Mouse (Mus musculus) kidney, postnatal 0 days (tissue): ENCODE results near the gene Tcte2. TPM values are rescaled to one million over a fixed set of nuclear protein-coding genes. Genes with fewer than 3 reads are reported as not detected.

Experiments used
- ATAC-seq: fragments of 200-750 bp; cut with Nextera tagmentation; replicated peaks from 2 replicates; pipeline ENCODE4 v1.8.0; 2017; ENCODE audit warnings: low read depth, moderate number of reproducible peaks, moderate TSS enrichment, moderate library complexity; ENCODE audit not compliant: low FRiP score
- DNase-seq: peaks from one replicate; pipeline ENCODE4 v3.0.0-alpha.2; 2016; ENCODE audit warnings: low spot score
- H3K27ac ChIP-seq: fragments of 300-500 bp; sonication (generic); 2 replicates; pipeline ENCODE4 v1.5.1; 2014; ENCODE audit warnings: mild to moderate bottlenecking
- H3K27me3 ChIP-seq: fragments of 300-500 bp; sonication (generic); 2 replicates; pipeline ENCODE4 v1.6.1; 2014; ENCODE audit warnings: low read length, mixed read lengths; ENCODE audit not compliant: insufficient read depth
- H3K36me3 ChIP-seq: fragments of 300-500 bp; sonication (generic); 2 replicates; pipeline ENCODE4 v1.6.1; 2014; ENCODE audit warnings: low read length, mixed read lengths; ENCODE audit not compliant: insufficient read depth
- H3K4me1 ChIP-seq: fragments of 300-500 bp; sonication (generic); replicated peaks from 2 replicates; pipeline ENCODE4 v1.6.1; 2014; ENCODE audit warnings: antibody characterized with exemption, low read length, mixed read lengths; ENCODE audit not compliant: insufficient read depth
- H3K4me2 ChIP-seq: fragments of 300-500 bp; sonication (generic); 2 replicates; pipeline ENCODE4 v1.6.1; 2014; ENCODE audit warnings: mild to moderate bottlenecking, low read length, moderate library complexity, mixed read lengths
- H3K4me3 ChIP-seq: fragments of 300-500 bp; sonication (generic); replicated peaks from 2 replicates; pipeline ENCODE4 v1.5.1; 2014; ENCODE audit warnings: low read depth, low read length
- H3K9ac ChIP-seq: fragments of 300-500 bp; sonication (generic); 2 replicates; pipeline ENCODE4 v1.6.1; 2014; ENCODE audit warnings: low read depth, low read length
- H3K9me3 ChIP-seq: fragments of 300-500 bp; sonication (generic); replicated peaks from 2 replicates; pipeline ENCODE4 v1.6.1; 2016; ENCODE audit warnings: low read length, inconsistent platforms, mixed read lengths
- CTCF ChIP-seq: IDR thresholded peaks from 2 replicates; pipeline ENCODE4 v1.5.1; 2016; ENCODE audit warnings: antibody characterized with exemption, low read depth, mild to moderate bottlenecking, moderate library complexity
- WGBS: fragments of 180-500 bp; shearing (Covaris S2); extraction: QIAGEN DNeasy Blood & Tissue Kit; methylation state at CpG from one replicate; pipeline ENCODE4 v1.1.7; 2014; 5-methylcytosine and 5-hydroxymethylcytosine counted together
- polyA plus RNA-seq: library from polyadenylated mRNA; unstranded; fragments of >200 nt; fragmentation: Nextera tagmentation; extraction: Ambion mirVana; gene quantifications from 2 replicates; pipeline ENCODE4 v1.2.1, GENCODE M21; 2015

Tcte2 gene
- polyA plus RNA-seq, 1 experiment from 2014 or later: 4.1 TPM

- no peak for DNase-seq
- ATAC-seq: no peak
- Histone ChIP-seq H3K27me3 (no peaks in the 10 kb centered on the region), H3K4me3 (no peak overlapping the region), H3K9me3 (no peaks in the 10 kb centered on the region), H3K36me3 (no peaks in the 10 kb centered on the region), H3K27ac (no peak overlapping the region), H3K9ac (no peak overlapping the region), H3K4me1 (no peaks in the 10 kb centered on the region), H3K4me2 (no peak overlapping the region)
- TF ChIP-seq CTCF: no peak
- WGBS: 68% methylated on average over 6 of the region's 6 CpGs
Observed at GRCm38 (mm10) chr17:13674695-13675306, 86.8 kb downstream of the Tcte2 start.

GRCm38 (mm10) chr17:13671732-13672131 lies 89.9 kb downstream of the Tcte2 start:
- 67% methylated on average over 4 of the region's 4 CpGs for WGBS
- no peaks in the 10 kb centered on the region for H3K27me3 ChIP-seq
- no peak for ATAC-seq
- no peak for TF ChIP-seq CTCF
- no peaks in the 10 kb centered on the region for H3K9me3 ChIP-seq
- DNase-seq: no peak
- H3K9ac ChIP-seq: no peak overlapping the region
- no peaks in the 10 kb centered on the region for H3K36me3 ChIP-seq
- no peak overlapping the region for H3K27ac ChIP-seq
- no peak overlapping the region for H3K4me2 ChIP-seq
- H3K4me1 ChIP-seq: 0 out of 2 replicates have a peak, but pooled peaks cover 10% of the 10 kb centered on the region
- H3K4me3 ChIP-seq: no peak overlapping the region

GRCm38 (mm10) chr17:13670227-13670626 lies 91.4 kb downstream of the Tcte2 start:
- ATAC-seq: peak; percentile 79

GRCm38 (mm10) chr17:13669206-13669605 lies 92.4 kb downstream of the Tcte2 start:
- TF ChIP-seq CTCF: no peak
- Histone ChIP-seq H3K4me3 (no peak overlapping the region), H3K4me1 (0 out of 2 replicates have a peak, but pooled peaks cover 10% of the 10 kb centered on the region), H3K9me3 (no peaks in the 10 kb centered on the region), H3K27me3 (no peaks in the 10 kb centered on the region), H3K4me2 (no peak overlapping the region), H3K27ac (no peak overlapping the region), H3K36me3 (no peaks in the 10 kb centered on the region), H3K9ac (no peak overlapping the region)
- ATAC-seq (no peak), DNase-seq (no peak)
- WGBS: 27% methylated on average over 8 of the region's 8 CpGs

More at GRCm38 (mm10) chr17:13670227-13670626, 91.4 kb downstream of the Tcte2 start:
- no peak for TF ChIP-seq CTCF
- H3K27me3 ChIP-seq: no peaks in the 10 kb centered on the region
- no peaks in the 10 kb centered on the region for H3K9me3 ChIP-seq
- H3K9ac ChIP-seq: no peak overlapping the region
- no peak overlapping the region for H3K4me3 ChIP-seq
- H3K4me2 ChIP-seq: no peak overlapping the region
- no peaks in the 10 kb centered on the region for H3K36me3 ChIP-seq
- DNase-seq: peak; percentile 36
- H3K4me1 ChIP-seq: 0 out of 2 replicates have a peak, but pooled peaks cover 10% of the 10 kb centered on the region
- no peak overlapping the region for H3K27ac ChIP-seq

GRCm38 (mm10) chr17:13668052-13669015 lies 93.3 kb downstream of the Tcte2 start:
- H3K27me3 ChIP-seq: no peaks in the 10 kb centered on the region
- ATAC-seq: peak; percentile 30
- DNase-seq: peak; percentile 66
- no peak for TF ChIP-seq CTCF
- H3K4me1 ChIP-seq: 0 out of 2 replicates have a peak, but pooled peaks cover 10% of the 10 kb centered on the region
- no peak overlapping the region for H3K4me3 ChIP-seq
- no peak overlapping the region for H3K9ac ChIP-seq
- H3K27ac ChIP-seq: 0 out of 2 replicates have a peak overlapping the region, but pooled peaks have one; percentile 6
- peak overlapping the region; percentile 11 for H3K4me2 ChIP-seq
- H3K9me3 ChIP-seq: no peaks in the 10 kb centered on the region
- WGBS: 11% methylated on average over 16 of the region's 16 CpGs
- H3K36me3 ChIP-seq: no peaks in the 10 kb centered on the region

- WGBS: 71% methylated on average over 3 of the region's 3 CpGs
- Histone ChIP-seq H3K9me3 (no peaks in the 10 kb centered on the region), H3K27ac (no peak overlapping the region), H3K9ac (no peak overlapping the region), H3K27me3 (no peaks in the 10 kb centered on the region), H3K36me3 (no peaks in the 10 kb centered on the region), H3K4me1 (0 out of 2 replicates have a peak, but pooled peaks cover 10% of the 10 kb centered on the region), H3K4me3 (no peak overlapping the region), H3K4me2 (no peak overlapping the region)
- no peak for ATAC-seq
- no peak for DNase-seq
- no peak for TF ChIP-seq CTCF
Observed at GRCm38 (mm10) chr17:13667006-13667405, 94.6 kb downstream of the Tcte2 start.
